Mouse (Mus musculus) heart, adult 11 months (tissue): ENCODE data around the gene Wscd2.
A peak's percentile ranks its signal among the peaks of the same experiment; 100 is the strongest.
"Not testable (repeated sequence)": the region's sequence is repeated elsewhere in the genome, so short reads cannot be mapped to it uniquely, and the experiment has no call there.

Experiments used
- DNase-seq: peaks from one replicate; pipeline ENCODE4 v3.0.0; 2022

Gene Wscd2

DNA sequence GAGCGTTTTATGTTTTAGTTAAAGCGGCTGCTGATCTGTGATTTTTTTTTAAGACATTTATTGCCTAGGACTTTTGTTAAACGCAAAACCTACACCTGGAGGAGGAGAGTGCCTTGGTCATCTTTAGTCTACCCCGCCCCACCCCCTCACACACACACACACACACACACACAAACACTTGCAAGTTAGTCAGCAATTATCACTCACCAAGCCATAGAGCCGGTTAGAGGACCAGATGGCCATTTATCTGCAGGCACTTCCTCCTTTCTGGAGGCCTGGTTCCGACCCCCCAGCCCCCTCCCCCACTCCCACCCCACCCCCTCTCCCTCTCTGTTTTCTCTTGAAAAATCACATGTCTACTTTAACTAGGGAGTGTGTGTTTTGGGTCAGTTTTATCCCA is 94.3 kb downstream of the Wscd2 start:
- DNase-seq, result no peak

DNA sequence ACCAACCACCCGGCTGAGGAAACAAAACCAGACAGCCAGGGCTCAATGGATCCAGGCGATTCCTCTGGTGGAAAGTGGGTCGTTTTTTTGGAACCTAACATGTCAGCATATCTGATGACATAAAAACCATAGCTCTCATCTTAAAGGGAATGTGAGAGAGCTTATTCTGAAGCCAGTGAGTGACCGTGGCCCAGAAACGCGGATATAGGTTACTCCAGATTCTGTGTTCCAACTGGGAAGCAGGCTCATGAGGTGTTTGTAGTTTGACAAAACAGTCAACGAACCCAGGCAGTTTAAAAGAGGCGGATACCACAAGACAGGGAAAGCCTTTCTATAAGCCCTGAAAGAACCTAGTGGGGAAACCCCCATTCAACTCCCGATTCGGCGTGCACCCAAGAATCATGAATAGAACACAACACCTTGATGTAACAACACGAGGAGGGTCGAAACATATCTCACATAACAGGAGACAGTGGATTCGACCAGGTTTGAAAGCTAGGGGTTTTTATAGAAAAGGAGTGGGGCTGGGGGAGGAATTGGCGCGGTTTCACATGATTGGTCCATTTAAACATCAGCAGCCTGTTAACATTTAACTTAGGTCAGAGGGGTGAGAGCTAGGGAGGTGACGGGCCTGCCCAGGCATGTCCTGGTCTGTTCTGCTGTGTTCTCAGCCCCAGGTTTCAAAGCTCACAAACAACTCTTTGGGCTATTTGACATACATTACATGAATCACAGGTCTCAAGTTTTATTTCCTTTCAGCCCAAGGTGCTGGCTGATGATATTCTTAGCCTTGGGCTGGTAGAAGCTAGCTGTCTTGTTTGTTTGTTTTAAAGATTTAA is 95.7 kb downstream of the Wscd2 start:
- not testable (repeated sequence) for DNase-seq

- DNase-seq, result not testable (repeated sequence)
Measured at GRCm38 (mm10) chr5:113586458-113586849, 96.3 kb downstream of the Wscd2 start.

- no peak for DNase-seq
Measured at GRCm38 (mm10) chr5:113590010-113590640, 100.0 kb downstream of the Wscd2 start.

GRCm38 (mm10) chr5:113591166-113591565 is 101.0 kb downstream of the Wscd2 start:
- DNase-seq, result no peak

DNA sequence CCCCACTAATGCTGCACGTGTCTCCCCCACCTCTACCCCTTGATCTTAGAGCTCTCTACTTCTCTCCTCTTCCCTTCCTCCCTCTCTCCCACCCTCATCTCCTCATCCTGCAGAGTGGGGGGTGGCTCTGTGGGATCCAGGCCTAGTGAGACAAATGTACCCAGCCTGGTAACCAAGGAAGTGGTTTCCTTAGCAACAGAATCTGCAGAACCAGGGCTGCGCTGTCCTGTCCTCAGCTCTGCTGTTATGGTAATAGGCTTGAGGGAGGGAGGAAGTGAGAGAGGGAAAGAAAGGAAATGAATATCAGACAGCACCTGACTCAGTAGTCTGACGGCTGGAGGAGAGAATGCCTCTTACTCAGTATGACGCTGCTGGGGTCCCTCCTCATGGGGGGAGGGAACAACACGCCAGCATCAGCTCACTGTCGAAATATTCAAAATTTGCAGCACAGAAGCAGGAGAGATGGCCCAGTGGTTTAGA is 101.7 kb downstream of the Wscd2 start:
- DNase-seq, result no peak

- no peak for DNase-seq
Measured at GRCm38 (mm10) chr5:113593911-113594705, 104.0 kb downstream of the Wscd2 start.

DNA sequence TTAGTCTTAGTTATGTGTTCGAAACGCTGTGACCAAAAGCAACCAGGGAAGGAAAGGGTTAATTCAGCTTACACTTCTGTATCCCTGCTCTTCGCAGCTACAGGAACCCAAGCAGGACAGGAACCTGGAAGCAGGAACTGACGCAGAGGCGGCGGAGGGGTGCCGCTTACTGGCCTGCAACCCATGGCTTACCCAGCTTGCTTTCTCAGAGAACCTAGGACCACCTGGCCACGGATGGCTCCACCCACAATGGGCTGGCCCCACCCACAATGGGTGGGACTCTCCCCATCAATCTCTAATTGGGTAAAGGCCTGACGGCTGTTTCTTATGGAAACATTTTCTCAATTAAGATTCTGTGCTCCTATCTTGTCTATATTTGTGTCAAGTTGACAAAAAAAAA is 106.1 kb downstream of the Wscd2 start:
- DNase-seq, result peak; percentile 82

DNA sequence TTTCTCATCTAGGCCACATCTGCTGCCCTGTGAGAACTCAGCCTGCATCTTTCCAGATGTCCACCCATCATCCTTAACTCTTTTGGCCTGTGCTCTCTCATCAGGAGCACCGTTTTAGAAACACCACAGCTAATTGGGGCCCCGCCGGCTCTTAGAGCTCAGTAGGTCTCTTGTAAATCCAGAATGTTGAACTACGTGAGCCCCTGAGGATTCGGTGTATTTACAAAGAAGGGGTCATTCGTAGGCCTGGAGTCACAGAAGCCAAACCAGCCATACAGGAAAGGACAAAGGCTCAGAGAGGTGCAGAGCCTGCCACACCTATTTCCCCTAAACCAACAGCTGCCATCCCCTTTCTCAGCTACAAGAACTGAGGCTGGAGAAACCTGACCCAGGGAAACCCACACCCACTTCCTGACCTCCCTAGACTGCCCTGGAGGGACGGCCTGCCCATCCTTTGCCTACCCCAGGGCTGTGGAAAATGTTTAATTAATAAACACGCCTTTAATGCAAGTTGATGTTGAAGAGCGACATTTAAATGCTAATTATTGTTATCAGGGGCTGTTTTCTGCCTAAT is 106.7 kb downstream of the Wscd2 start:
- DNase-seq, result peak; percentile 85

- DNase-seq, result no peak
Measured at GRCm38 (mm10) chr5:113600181-113600580, 110.0 kb downstream of the Wscd2 start.

DNA sequence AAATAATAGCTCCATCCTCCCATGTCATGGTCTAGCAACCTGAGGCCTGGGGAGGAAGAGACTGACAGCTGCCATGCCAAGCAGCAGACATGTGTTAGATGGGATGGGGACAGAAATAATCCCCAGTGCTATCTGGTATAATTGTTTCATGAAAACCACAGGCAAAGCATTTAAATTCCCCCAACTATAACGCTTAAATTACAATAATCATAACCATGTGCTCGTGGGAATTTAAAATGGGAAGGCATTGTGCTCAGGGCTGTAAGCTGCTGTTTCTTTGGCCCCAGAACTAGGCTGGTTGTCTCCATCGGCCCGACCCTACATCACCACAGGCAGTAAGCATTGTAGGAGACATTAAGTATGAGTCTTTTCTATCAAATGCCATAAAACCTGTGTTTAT is 110.7 kb downstream of the Wscd2 start:
- no peak for DNase-seq

DNA sequence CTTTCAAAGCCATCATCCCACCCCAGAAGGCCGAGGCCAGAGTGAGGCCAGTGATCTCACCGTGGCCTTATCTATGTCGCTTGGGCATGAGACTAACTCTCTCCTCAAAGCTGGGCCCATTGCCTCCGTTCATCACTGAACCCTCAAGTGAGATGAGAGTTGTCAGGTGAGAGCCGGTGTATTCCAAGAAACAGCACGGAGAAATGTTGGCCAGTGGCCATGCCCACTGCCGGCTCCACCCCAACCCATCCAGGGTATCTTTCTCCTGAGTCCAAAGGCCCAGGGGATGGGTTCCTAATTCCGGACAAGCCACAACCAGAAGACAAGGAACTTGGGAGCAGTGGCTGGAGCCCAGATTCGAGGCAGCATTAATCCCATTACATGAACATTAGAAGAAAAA is 113.3 kb downstream of the Wscd2 start:
- peak; percentile 85 for DNase-seq

DNA sequence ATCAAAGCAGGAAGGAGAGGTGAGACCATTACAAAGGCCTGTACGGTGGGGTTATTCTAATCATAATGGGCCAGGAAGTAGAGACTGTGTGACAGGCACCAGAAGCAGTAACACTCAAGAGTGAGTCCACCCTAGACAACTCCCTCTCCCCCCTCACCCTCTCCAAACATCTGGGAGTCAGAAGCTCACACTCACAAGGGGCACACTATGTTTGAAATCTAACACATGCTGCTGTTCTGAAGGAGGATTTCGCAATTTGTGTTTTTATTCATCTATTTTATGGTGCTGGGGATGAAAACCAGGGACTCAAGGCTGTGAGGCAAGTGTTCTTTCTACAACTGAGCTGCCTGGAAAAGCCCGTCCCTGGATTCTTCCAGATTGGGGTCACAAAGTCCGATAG is 114.6 kb downstream of the Wscd2 start:
- no peak for DNase-seq

GRCm38 (mm10) chr5:113606121-113606520 is 116.0 kb downstream of the Wscd2 start:
- DNase-seq, result no peak

GRCm38 (mm10) chr5:113606961-113607785 is 117.0 kb downstream of the Wscd2 start:
- DNase-seq, result peak; percentile 97

- DNase-seq, result peak; percentile 98
Measured at GRCm38 (mm10) chr5:113607941-113608431, 117.9 kb downstream of the Wscd2 start.

DNA sequence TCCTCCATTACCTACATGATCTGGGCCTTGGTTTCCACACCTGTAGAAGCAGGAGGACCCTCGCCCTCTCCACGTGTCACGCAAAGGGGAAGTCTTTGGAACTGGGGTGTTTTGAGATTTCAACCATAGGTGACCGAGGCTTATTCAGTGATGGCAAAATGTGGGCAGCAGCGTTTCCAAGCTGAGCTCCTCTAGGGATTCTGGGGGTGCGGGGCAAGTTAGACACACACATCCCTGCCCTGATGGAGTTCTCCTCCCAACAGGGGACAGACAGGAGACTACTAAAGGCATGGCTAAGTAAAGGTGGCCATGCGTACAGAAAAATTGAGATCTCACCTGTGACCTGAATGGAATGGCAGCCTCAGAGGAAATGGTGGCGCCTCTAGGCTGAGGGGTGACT is 118.4 kb downstream of the Wscd2 start:
- peak; percentile 92 for DNase-seq

DNA sequence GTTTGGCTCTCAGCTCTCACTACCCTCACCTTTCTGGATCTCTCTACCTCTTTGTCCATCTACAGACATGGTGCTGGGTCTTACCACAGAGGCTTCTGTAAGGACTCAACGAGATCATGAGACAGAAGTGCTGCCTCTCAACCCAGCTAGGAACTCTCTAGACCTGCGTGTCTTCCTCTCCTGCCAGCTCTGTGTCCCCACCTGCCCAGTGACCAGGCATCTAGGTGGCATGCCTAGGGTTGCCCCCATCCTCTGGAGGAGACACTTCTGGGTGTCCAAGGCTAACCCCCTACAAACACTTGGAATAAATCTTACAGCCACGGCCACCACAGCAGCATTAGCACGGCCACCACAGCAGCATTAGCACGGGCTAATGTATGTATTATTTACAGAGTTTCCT is 119.8 kb downstream of the Wscd2 start:
- DNase-seq, result peak; percentile 90

DNA sequence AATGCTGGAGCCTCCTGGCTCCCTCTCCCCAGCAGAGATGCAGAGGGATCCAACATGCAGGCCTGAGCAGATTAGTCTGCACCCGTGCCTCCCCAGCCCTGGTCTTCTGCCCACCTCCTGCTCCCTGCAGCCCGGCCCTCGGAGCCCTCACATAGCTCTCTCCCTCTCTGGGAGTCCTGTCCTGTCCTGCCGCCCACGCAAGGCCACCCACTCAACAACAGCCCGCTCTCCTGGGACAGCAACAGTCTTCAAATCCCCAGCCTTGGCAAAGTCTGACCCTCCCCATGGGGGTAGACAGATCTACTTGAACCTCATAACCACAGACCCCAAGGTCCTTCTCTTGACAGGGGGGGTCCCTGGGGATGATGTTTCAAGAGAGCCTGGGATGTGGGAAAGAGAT is 120.4 kb downstream of the Wscd2 start:
- DNase-seq, result peak; percentile 92

DNA sequence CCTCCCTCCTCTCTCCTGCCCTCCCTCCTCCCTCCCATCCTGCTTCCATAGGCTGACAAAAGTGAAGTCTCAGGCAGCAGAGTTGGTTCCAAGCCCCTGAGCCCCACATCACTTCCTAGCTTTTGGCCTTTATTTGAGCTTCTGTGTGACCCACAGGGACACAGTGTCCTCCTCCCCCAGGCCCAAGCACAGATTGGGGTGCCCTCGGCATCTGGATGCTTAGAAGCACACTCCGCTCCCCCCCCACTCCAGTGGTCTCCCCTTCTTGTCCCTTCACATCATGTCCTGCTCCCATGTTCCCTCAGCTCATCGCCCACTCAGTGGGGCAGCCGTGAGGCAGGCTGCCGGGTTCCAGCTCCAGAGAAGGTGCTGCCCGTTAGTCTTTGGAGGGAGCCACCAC is 121.0 kb downstream of the Wscd2 start:
- peak; percentile 91 for DNase-seq

- DNase-seq, result peak; percentile 99
Measured at GRCm38 (mm10) chr5:113611771-113612233, 121.7 kb downstream of the Wscd2 start.

DNA sequence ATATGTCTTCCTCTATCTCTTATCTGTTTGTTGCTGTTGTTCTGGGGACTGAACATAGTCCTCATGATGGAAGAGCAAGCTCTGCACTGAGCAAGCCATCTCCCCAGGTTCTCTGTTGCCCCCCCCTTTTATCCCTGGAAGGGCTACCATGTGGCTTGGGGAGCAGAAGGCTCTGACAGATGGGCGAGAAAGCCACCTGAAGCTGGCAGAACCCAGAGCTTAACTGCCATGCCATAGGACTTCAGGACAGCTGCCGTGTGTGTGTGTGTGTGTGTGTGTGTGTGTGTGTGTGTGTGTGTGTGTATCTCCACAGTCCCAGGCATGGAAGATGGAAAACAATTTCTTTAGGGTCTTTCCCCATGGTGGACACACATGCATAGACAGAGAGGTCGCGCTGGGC is 128.6 kb downstream of the Wscd2 start:
- DNase-seq, result no peak
